Mouse (Mus musculus): ENCODE data around the gene Aco2. TPM values are rescaled to one million over a fixed set of nuclear protein-coding genes. Genes with fewer than 3 reads are reported as not detected.
A peak's percentile ranks its signal among the peaks of the same experiment; 100 is the strongest.

Gene Aco2
- polyA plus RNA-seq, 2 experiments = 72.1 to 85.0 TPM

DNA sequence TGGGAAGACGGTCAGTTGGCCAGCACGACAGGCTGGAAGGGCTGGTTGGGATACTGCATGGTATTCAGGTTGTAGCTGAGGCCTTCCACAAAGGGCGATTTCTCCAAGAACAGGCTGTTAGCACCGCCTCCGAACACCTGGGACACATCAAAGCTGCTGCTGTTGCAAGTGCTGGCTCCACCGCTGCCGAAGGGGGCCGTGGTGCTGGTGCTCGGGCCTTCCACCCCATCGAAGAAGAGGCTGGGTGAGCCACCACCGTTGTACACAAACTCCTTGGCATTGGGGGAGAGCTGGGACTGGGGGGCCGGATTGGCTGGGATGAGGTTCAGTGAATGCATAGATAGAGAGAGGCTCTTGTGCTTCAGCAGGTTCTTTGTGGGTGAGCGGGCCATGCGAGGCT, 21.4 kb upstream of the Aco2 start:
- Histone ChIP-seq H3K36me3 (replicated peaks; ENCODE audit: control insufficient read depth, insufficient read depth, low read depth) (peaks cover 31% of the 10 kb centered on the region), H3K27me3 (ENCODE audit: control insufficient read depth, insufficient read depth, low read length) (no peaks in the 10 kb centered on the region), H3K4me1 (replicated peaks; ENCODE audit: control insufficient read depth in 2 of 2, insufficient read depth in 2 of 2, low read length in 1 of 2) (peaks cover under 1 to 7% of the 10 kb centered on the region in 2 experiments; a peak in 3 of 4 replicates), H3K4me3 (ENCODE audit: insufficient read depth in 1 of 2, low read depth in 2 of 2, low read length in 2 of 2) (no peak overlapping the region), H3K9ac (replicated peaks) (no peak overlapping the region), H3K9me3 (ENCODE audit: control insufficient read depth, low read length) (no peaks in the 10 kb centered on the region), H3K27ac (no peak overlapping the region), H3K4me2 (ENCODE audit: low read depth) (no peak overlapping the region)
- 83% methylated on average over 14 of the region's 14 CpGs for WGBS (ENCODE audit: insufficient replicate concordance)
- DNase-seq (ENCODE audit: low read depth in 3 of 3, low spot score in 3 of 3) (no peak), ATAC-seq (ENCODE audit: insufficient read depth) (no peak)
- TF ChIP-seq CTCF (IDR thresholded peaks at IDR 0.05; ENCODE audit: low read depth) = no peak
- no peak for TF ChIP-seq EP300 (IDR thresholded peaks at IDR 0.05; ENCODE audit: low read depth)

GRCm38 (mm10) chr15:81851375-81851774, 20.7 kb upstream of the Aco2 start:
- TF ChIP-seq CTCF (IDR thresholded peaks at IDR 0.05; ENCODE audit: low read depth) (no peak), EP300 (IDR thresholded peaks at IDR 0.05; ENCODE audit: low read depth) (no peak)
- Histone ChIP-seq H3K4me2 (ENCODE audit: low read depth) (no peak overlapping the region), H3K27ac (no peak overlapping the region), H3K36me3 (replicated peaks; ENCODE audit: control insufficient read depth, insufficient read depth, low read depth) (peaks cover 31% of the 10 kb centered on the region), H3K9me3 (ENCODE audit: control insufficient read depth, low read length) (no peaks in the 10 kb centered on the region), H3K4me3 (ENCODE audit: insufficient read depth in 1 of 2, low read depth in 2 of 2, low read length in 2 of 2) (no peak overlapping the region), H3K9ac (replicated peaks) (no peak overlapping the region), H3K27me3 (ENCODE audit: control insufficient read depth, insufficient read depth, low read length) (no peaks in the 10 kb centered on the region), H3K4me1 (replicated peaks; ENCODE audit: control insufficient read depth in 2 of 2, insufficient read depth in 2 of 2, low read length in 1 of 2) (peaks cover 4 to 9% of the 10 kb centered on the region in 2 experiments; a peak in 3 of 4 replicates)
- ATAC-seq (ENCODE audit: insufficient read depth) (no peak), DNase-seq (ENCODE audit: low read depth in 3 of 3, low spot score in 3 of 3) (no peak)
- 89% methylated on average over 15 of the region's 15 CpGs for whole genome bisulfite sequencing (ENCODE audit: insufficient replicate concordance)

GRCm38 (mm10) chr15:81852411-81853000, 19.6 kb upstream of the Aco2 start:
- DNase-seq (ENCODE audit: low read depth in 3 of 3, low spot score in 3 of 3) (no peak), ATAC-seq (ENCODE audit: insufficient read depth) (no peak)
- TF ChIP-seq EP300 (IDR thresholded peaks at IDR 0.05; ENCODE audit: low read depth) = no peak
- WGBS (ENCODE audit: insufficient replicate concordance) = 76% methylated on average over 9 of the region's 9 CpGs
- Histone ChIP-seq H3K27ac (no peak overlapping the region), H3K4me3 (ENCODE audit: insufficient read depth in 1 of 2, low read depth in 2 of 2, low read length in 2 of 2) (no peak overlapping the region), H3K4me1 (replicated peaks; ENCODE audit: control insufficient read depth in 2 of 2, insufficient read depth in 2 of 2, low read length in 1 of 2) (peaks cover 5 to 9% of the 10 kb centered on the region in 2 experiments; a peak in 3 of 4 replicates), H3K9me3 (ENCODE audit: control insufficient read depth, low read length) (no peaks in the 10 kb centered on the region), H3K9ac (replicated peaks) (no peak overlapping the region), H3K36me3 (replicated peaks; ENCODE audit: control insufficient read depth, insufficient read depth, low read depth) (peaks cover 31% of the 10 kb centered on the region), H3K27me3 (ENCODE audit: control insufficient read depth, insufficient read depth, low read length) (no peaks in the 10 kb centered on the region), H3K4me2 (ENCODE audit: low read depth) (no peak overlapping the region)

DNA sequence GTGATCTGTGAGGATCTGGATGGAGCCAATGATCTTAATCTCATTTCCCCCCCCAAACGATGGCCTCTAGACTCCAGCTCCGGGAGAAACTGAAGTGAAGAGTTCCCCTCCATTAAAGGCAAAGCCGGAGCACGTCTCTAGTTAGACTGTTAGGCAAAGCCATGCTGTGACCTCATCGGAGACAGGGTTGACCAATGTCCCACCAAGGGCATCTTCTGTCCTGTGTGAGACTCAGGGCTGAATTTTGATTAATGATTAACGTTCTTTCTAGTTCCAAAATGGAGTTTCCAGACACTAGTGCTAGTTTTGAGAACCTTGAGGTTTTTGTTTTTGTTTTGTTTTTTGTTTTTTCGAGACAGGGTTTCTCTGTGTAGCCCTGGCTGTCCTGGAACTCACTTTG, 19.0 kb upstream of the Aco2 start:
- no peak overlapping the region for H3K4me2 ChIP-seq (ENCODE audit: low read depth)
- H3K4me1 ChIP-seq (replicated peaks; ENCODE audit: control insufficient read depth in 2 of 2, insufficient read depth in 2 of 2, low read length in 1 of 2) = peaks cover 5 to 9% of the 10 kb centered on the region in 2 experiments; a peak in 3 of 4 replicates
- H3K36me3 ChIP-seq (replicated peaks; ENCODE audit: control insufficient read depth, insufficient read depth, low read depth) = peaks cover 31% of the 10 kb centered on the region
- no peaks in the 10 kb centered on the region for H3K9me3 ChIP-seq (ENCODE audit: control insufficient read depth, low read length)
- no peak overlapping the region for H3K4me3 ChIP-seq (ENCODE audit: insufficient read depth in 1 of 2, low read depth in 2 of 2, low read length in 2 of 2)
- TF ChIP-seq EP300 (IDR thresholded peaks at IDR 0.05; ENCODE audit: low read depth) (no peak), CTCF (IDR thresholded peaks at IDR 0.05; ENCODE audit: low read depth) (no peak)
- H3K27ac ChIP-seq = no peak overlapping the region
- H3K9ac ChIP-seq (replicated peaks) = no peak overlapping the region
- WGBS (ENCODE audit: insufficient replicate concordance) = 71% methylated on average over 7 of the region's 7 CpGs
- DNase-seq (ENCODE audit: low read depth in 3 of 3, low spot score in 3 of 3) = no peak
- ATAC-seq (ENCODE audit: insufficient read depth) = no peak
- H3K27me3 ChIP-seq (ENCODE audit: control insufficient read depth, insufficient read depth, low read length) = no peaks in the 10 kb centered on the region

DNA sequence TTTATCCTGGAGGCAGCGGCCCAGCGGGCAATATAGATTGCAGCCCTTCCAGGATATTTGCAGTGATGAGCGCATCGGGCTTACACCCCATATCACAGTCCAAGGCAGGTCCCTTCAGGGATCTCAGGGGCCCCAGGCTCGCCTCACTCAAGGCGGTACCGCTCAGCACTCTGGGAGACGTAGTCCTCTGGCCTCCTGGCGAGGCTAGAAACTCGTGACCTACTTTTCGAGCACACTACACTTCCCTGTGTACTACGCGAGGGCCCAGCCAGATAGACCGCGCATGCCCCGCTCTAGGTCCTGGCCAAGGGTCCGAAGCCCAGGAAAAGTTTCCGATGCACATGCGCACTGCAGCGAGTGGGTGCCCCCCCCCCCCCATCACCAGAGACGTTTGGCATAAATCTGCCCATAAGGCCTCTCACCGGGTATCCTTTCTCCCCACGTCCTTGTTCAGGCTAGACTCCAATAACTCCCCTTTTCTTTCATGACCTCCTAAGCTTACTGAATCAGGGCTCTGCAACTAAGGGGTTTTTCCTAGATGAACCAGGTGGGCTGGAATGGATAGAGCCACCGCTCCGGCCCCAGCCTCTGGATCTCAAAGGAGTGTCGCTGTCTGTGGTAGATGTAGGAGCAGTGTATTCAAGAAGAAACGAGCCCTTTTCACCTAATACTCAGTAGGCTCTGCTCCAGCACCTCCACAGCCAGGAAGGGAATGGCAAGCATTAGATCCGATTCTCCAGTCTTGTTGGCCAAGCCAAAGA, 15.9 kb upstream of the Aco2 start:
- H3K9me3 ChIP-seq (ENCODE audit: control insufficient read depth, low read length) = no peaks in the 10 kb centered on the region
- WGBS (ENCODE audit: insufficient replicate concordance) = under 1% methylated on average over 28 of the region's 28 CpGs
- peak overlapping the region; percentile 86 for H3K9ac ChIP-seq (replicated peaks)
- H3K27ac ChIP-seq = peak overlapping the region; percentile 92
- peaks cover 8% of the 10 kb centered on the region for H3K36me3 ChIP-seq (replicated peaks; ENCODE audit: control insufficient read depth, insufficient read depth, low read depth)
- H3K4me1 ChIP-seq (replicated peaks; ENCODE audit: control insufficient read depth in 2 of 2, insufficient read depth in 2 of 2, low read length in 1 of 2) = peaks cover 12 to 15% of the 10 kb centered on the region in 2 experiments
- DNase-seq (ENCODE audit: low read depth in 3 of 3, low spot score in 3 of 3) (peak; percentile 85 to 90 (median 87)), ATAC-seq (ENCODE audit: insufficient read depth) (peak; percentile 82)
- H3K4me2 ChIP-seq (ENCODE audit: low read depth) = peak overlapping the region; percentile 71
- TF ChIP-seq EP300 (IDR thresholded peaks at IDR 0.05; ENCODE audit: low read depth) (no peak), CTCF (IDR thresholded peaks at IDR 0.05; ENCODE audit: low read depth) (no peak)
- H3K4me3 ChIP-seq (ENCODE audit: insufficient read depth in 1 of 2, low read depth in 2 of 2, low read length in 2 of 2) = peak overlapping the region; percentile 87 to 89
- no peaks in the 10 kb centered on the region for H3K27me3 ChIP-seq (ENCODE audit: control insufficient read depth, insufficient read depth, low read length)

All from liver, embryonic 14.5 days (tissue).